Mouse (Mus musculus): ENCODE data around the gene Ttc39a. TPM values are rescaled to one million over a fixed set of nuclear protein-coding genes. Genes with fewer than 3 reads are reported as not detected.
A peak's percentile ranks its signal among the peaks of the same experiment; 100 is the strongest.

The Ttc39a gene
- polyA plus RNA-seq, 1 experiment = 4.3 TPM

GRCm38 (mm10) chr4:109419563-109419962 lies 13.1 kb downstream of the Ttc39a start:
- DNase-seq (ENCODE audit: extremely low spot score in 1 of 2, low spot score in 1 of 2) = no peak

- DNase-seq (ENCODE audit: extremely low spot score in 1 of 2, low spot score in 1 of 2) = no peak
Measured at GRCm38 (mm10) chr4:109420138-109420795, 13.8 kb downstream of the Ttc39a start.

GRCm38 (mm10) chr4:109421608-109422007 lies 15.2 kb downstream of the Ttc39a start:
- DNase-seq (ENCODE audit: extremely low spot score in 1 of 2, low spot score in 1 of 2) = no peak

- DNase-seq (ENCODE audit: extremely low spot score in 1 of 2, low spot score in 1 of 2) = no peak
Measured at GRCm38 (mm10) chr4:109422436-109422835, 16.0 kb downstream of the Ttc39a start.

- DNase-seq (ENCODE audit: extremely low spot score in 1 of 2, low spot score in 1 of 2) = peak in 1 of 2 experiments; percentile 36
Measured at GRCm38 (mm10) chr4:109423438-109423837, 17.0 kb downstream of the Ttc39a start.

- no peak for DNase-seq (ENCODE audit: extremely low spot score in 1 of 2, low spot score in 1 of 2)
Measured at GRCm38 (mm10) chr4:109427058-109427457, 20.6 kb downstream of the Ttc39a start.

- no peak for DNase-seq (ENCODE audit: extremely low spot score in 1 of 2, low spot score in 1 of 2)
Measured at GRCm38 (mm10) chr4:109430250-109430649, 23.8 kb downstream of the Ttc39a start.

- DNase-seq (ENCODE audit: extremely low spot score in 1 of 2, low spot score in 1 of 2) = peak in 1 of 2 experiments; percentile 60
Measured at GRCm38 (mm10) chr4:109430854-109431253, 24.4 kb downstream of the Ttc39a start.

- no peak for DNase-seq (ENCODE audit: extremely low spot score in 1 of 2, low spot score in 1 of 2)
Measured at GRCm38 (mm10) chr4:109432668-109433375, 26.4 kb downstream of the Ttc39a start.

GRCm38 (mm10) chr4:109433641-109434040 lies 27.2 kb downstream of the Ttc39a start:
- DNase-seq (ENCODE audit: extremely low spot score in 1 of 2, low spot score in 1 of 2) = no peak

GRCm38 (mm10) chr4:109434256-109434655 lies 27.8 kb downstream of the Ttc39a start:
- DNase-seq (ENCODE audit: extremely low spot score in 1 of 2, low spot score in 1 of 2) = no peak

- peak; percentile 21 to 60 for DNase-seq (ENCODE audit: extremely low spot score in 1 of 2, low spot score in 1 of 2)
Measured at GRCm38 (mm10) chr4:109437913-109438878, 31.8 kb downstream of the Ttc39a start.

GRCm38 (mm10) chr4:109439101-109439500 lies 32.7 kb downstream of the Ttc39a start:
- DNase-seq (ENCODE audit: extremely low spot score in 1 of 2, low spot score in 1 of 2) = no peak

- no peak for DNase-seq (ENCODE audit: extremely low spot score in 1 of 2, low spot score in 1 of 2)
Measured at GRCm38 (mm10) chr4:109439825-109440248, 33.4 kb downstream of the Ttc39a start.

GRCm38 (mm10) chr4:109440381-109440780 lies 34.0 kb downstream of the Ttc39a start:
- no peak for DNase-seq (ENCODE audit: extremely low spot score in 1 of 2, low spot score in 1 of 2)

GRCm38 (mm10) chr4:109441000-109441399 lies 34.6 kb downstream of the Ttc39a start:
- no peak for DNase-seq (ENCODE audit: extremely low spot score in 1 of 2, low spot score in 1 of 2)

- no peak for DNase-seq (ENCODE audit: extremely low spot score in 1 of 2, low spot score in 1 of 2)
Measured at GRCm38 (mm10) chr4:109442126-109442525, 35.7 kb downstream of the Ttc39a start.

- peak in 1 of 2 experiments; percentile 68 for DNase-seq (ENCODE audit: extremely low spot score in 1 of 2, low spot score in 1 of 2)
Measured at GRCm38 (mm10) chr4:109442649-109443048, 36.2 kb downstream of the Ttc39a start.

- no peak for DNase-seq (ENCODE audit: extremely low spot score in 1 of 2, low spot score in 1 of 2)
Measured at GRCm38 (mm10) chr4:109444471-109444870, 38.0 kb downstream of the Ttc39a start.

- no peak for DNase-seq (ENCODE audit: extremely low spot score in 1 of 2, low spot score in 1 of 2)
Measured at GRCm38 (mm10) chr4:109444951-109445350, 38.5 kb downstream of the Ttc39a start.

- peak in 1 of 2 experiments; percentile 47 for DNase-seq (ENCODE audit: extremely low spot score in 1 of 2, low spot score in 1 of 2)
Measured at GRCm38 (mm10) chr4:109445397-109445796, 39.0 kb downstream of the Ttc39a start.

All from frontal cortex, adult 2 months (tissue).